In the genomic region with DNA sequence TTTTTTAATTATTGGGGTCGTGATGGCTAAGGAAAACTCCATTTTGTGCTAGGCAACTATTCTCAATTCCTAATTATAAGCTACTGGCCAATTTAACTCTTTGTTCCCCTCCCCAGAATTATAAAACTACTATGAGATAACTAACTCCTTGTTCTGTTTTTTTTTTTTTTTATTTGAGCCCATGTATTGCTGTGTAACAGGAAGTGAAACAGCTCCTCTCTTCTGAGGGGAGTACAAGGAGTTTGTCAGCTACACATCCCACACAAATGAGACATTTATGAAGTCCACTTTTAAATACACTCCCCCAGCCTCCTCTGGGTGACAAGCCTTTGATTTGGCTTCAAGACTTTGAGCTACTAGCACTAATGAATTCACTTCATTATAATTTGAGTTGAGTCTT, we compare ENCODE assay signal across 1 mouse cellular context.
A peak's percentile ranks its signal among the peaks of the same experiment; 100 is the strongest.
TF ChIP-seq lines count a peak whose summit lies in the region.

No protein-coding gene starts in this region.

TF ChIP-seq in MEL, 35 proteins besides CTCF, POLR2A, EP300 and RAD21:
- TF ChIP-seq ZC3H11A (IDR thresholded peaks at IDR 0.05; ENCODE audit: low read depth, low read length) (no peak), ZNF384 (IDR thresholded peaks at IDR 0.05; ENCODE audit: low read depth, low read length) (peak; percentile 89)
TF ChIP-seq in MEL: peak in this region for 1.
